Mouse (Mus musculus) testis, adult 2 months (tissue): ENCODE measurements around the gene D030056L22Rik. TPM values are rescaled to one million over a fixed set of nuclear protein-coding genes. Genes with fewer than 3 reads are reported as not detected.

Experiments used
- H3K27ac ChIP-seq: fragments of 200-500 bp; 2 replicates; pipeline ENCODE4 v1.5.1; 2012; ENCODE audit warnings: low read depth, low read length; ENCODE audit not compliant: control insufficient read depth, insufficient read depth
- H3K27me3 ChIP-seq: fragments of 200-500 bp; 2 replicates; pipeline ENCODE4 v1.6.1; 2012; ENCODE audit warnings: mild to moderate bottlenecking, low read length, moderate library complexity; ENCODE audit not compliant: control insufficient read depth, insufficient read depth
- H3K36me3 ChIP-seq: fragments of 200-500 bp; 2 replicates; pipeline ENCODE4 v1.6.1; 2012; ENCODE audit warnings: mild to moderate bottlenecking, low read length; ENCODE audit not compliant: control insufficient read depth, insufficient read depth
- H3K4me1 ChIP-seq: fragments of 200-500 bp; 2 replicates; pipeline ENCODE4 v1.6.1; 2012; ENCODE audit warnings: low read length; ENCODE audit not compliant: control insufficient read depth, insufficient read depth
- H3K4me3 ChIP-seq: fragments of 200-500 bp; 2 replicates; pipeline ENCODE4 v1.5.1; 2012; ENCODE audit warnings: low read depth, mild to moderate bottlenecking, low read length, moderate library complexity, mixed read lengths; ENCODE audit not compliant: control insufficient read depth
- CTCF ChIP-seq: fragments of 200-500 bp; IDR thresholded peaks from 2 replicates; pipeline ENCODE4 v1.5.1; 2012; ENCODE audit warnings: low read depth, mild to moderate bottlenecking, inconsistent platforms, low read length, moderate library complexity; ENCODE audit not compliant: control insufficient read depth, insufficient read depth, insufficient replicate concordance
- POLR2A ChIP-seq: fragments of 200-500 bp; IDR thresholded peaks from 2 replicates; pipeline ENCODE4 v1.6.1; 2012; ENCODE audit warnings: low read depth, mild to moderate bottlenecking, inconsistent platforms, low read length, moderate library complexity; ENCODE audit not compliant: control insufficient read depth
- polyA plus RNA-seq: library from polyadenylated mRNA; depleted of rRNA; stranded (reverse); fragments of >200 nt; gene quantifications from 2 replicates; pipeline ENCODE4 v1.2.3, GENCODE M21; 2012

D030056L22Rik gene
- polyA plus RNA-seq, 1 experiment, result 38.2 TPM

DNA sequence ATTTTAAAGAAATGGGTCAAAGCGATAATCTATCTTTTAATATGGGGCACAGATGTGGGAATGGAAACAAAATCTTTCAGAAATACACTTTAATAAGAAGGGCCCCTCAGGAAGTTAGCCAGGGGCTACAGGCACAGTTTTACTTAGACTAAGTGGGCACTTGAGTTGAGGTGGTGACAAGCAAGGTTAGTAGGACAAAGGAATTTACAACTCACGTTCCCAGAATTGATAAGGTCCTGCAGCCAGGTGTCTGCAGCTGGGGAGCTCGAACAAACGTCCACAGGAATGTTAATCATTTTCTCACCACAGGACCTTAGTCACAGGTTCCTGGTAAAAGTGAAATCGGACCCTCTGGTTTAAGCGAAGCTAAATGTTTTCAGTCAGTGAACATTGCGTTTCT lies 18.1 kb downstream of the D030056L22Rik start:
- no peak for TF ChIP-seq POLR2A
- no peak for TF ChIP-seq CTCF
- no peaks in the 10 kb centered on the region for H3K27me3 ChIP-seq
- H3K4me3 ChIP-seq, result no peak overlapping the region
- H3K4me1 ChIP-seq, result no peaks in the 10 kb centered on the region
- no peaks in the 10 kb centered on the region for H3K36me3 ChIP-seq
- H3K27ac ChIP-seq, result no peak overlapping the region

DNA sequence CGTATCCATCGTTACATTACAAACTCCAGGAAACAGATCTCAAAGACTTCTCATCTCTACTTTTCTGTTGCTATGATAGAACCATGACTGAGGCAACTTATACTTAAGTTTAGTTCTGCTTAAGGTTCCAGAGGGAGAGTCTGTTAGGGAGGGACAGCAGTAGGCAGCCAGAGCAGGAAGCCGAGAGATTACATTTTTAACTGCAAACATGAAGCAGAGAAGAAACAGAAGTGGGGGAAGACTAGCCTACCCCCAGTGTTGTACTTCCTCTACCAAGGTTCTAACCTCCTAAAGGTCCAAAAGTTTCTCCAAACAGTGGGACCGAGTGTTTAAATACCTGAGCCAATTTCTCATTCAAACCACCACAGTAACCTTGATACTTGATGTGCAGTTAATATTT lies 22.9 kb downstream of the D030056L22Rik start:
- Histone ChIP-seq H3K27me3 (no peaks in the 10 kb centered on the region), H3K27ac (no peak overlapping the region), H3K36me3 (no peaks in the 10 kb centered on the region), H3K4me3 (no peak overlapping the region), H3K4me1 (peaks cover 6% of the 10 kb centered on the region)
- no peak for TF ChIP-seq CTCF
- TF ChIP-seq POLR2A, result no peak

DNA sequence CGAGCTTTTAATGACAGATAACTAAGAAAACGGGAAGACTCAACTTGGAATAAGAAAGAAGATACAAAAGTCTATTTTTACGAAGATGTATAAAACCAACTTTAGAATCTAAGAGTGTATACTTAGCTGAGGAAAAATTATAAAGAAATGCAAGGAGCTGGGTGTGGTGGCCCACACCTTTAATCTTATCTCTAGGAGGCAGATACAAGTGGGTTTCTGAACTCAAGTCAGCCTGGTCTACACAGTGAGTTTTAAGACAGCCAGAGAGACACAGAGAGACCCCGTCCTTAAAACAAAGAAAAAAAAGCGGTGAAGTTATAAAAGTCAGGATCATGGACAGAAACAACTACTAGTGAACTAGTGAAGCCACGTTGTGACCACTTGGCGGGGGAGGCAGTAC lies 26.2 kb downstream of the D030056L22Rik start:
- Histone ChIP-seq H3K4me3 (no peak overlapping the region), H3K27me3 (no peaks in the 10 kb centered on the region), H3K27ac (no peak overlapping the region), H3K4me1 (peaks cover 6% of the 10 kb centered on the region), H3K36me3 (no peaks in the 10 kb centered on the region)
- TF ChIP-seq CTCF (no peak), POLR2A (no peak)

DNA sequence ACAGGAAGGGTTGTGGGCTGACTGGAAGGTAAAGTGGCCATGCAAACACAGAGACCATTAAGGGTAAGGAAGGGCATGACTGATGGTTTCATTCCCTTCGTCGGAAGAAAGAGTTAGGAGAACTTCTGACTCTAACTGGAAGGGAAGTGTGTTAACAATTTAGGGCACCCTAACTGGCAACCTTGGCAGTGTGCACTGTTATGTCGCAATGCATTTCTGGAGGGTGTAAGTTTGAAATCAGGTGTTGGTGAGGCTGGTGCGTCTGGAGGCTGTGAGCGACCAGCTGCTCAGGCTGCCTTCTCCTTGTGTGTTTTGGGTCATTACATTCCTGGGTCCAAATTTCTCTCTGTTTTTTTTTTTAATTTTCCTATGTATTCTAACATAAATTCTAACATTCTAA lies 31.0 kb downstream of the D030056L22Rik start:
- Histone ChIP-seq H3K4me1 (no peaks in the 10 kb centered on the region), H3K36me3 (no peaks in the 10 kb centered on the region), H3K27ac (no peak overlapping the region), H3K4me3 (no peak overlapping the region), H3K27me3 (no peaks in the 10 kb centered on the region)
- TF ChIP-seq CTCF, result no peak
- TF ChIP-seq POLR2A, result no peak

DNA sequence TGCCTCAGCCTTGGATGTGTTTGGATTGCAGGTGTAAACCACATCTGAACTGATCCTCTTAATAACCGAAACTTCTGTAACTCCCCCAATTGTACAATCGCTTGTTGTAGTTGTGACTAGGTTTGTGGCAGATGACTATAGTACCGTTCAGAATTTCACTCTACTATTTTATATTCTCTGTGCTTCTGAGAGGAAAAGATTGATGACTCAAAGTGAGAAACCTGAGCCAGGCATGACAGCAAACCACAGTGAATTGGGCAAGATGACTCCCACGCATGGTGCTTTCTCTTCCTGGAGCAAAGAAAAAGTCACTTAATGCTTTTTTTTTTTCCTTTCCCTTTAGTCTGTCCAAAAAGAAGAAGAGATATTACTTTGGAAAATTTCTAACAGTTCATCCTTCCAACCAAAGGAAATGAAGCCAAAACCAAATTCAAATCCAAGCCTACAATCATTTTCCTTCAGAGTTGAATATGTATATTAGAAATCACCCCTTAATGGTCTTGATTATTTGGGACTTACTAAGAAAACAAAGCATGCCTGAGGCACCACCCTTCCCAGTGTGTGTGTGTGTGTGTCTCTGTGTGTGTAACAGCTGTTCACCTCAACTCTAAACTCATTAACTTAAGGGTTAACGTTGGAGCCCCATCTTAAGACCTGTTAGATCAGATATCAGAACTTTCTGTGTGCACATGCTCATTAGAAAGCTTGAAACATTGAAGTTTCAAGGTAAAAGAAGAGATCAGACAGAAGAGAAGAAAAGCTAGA lies 33.8 kb downstream of the D030056L22Rik start:
- Histone ChIP-seq H3K4me3 (no peak overlapping the region), H3K36me3 (no peaks in the 10 kb centered on the region), H3K27me3 (no peaks in the 10 kb centered on the region), H3K27ac (no peak overlapping the region), H3K4me1 (peaks cover 4% of the 10 kb centered on the region)
- TF ChIP-seq CTCF, result no peak
- TF ChIP-seq POLR2A, result no peak

DNA sequence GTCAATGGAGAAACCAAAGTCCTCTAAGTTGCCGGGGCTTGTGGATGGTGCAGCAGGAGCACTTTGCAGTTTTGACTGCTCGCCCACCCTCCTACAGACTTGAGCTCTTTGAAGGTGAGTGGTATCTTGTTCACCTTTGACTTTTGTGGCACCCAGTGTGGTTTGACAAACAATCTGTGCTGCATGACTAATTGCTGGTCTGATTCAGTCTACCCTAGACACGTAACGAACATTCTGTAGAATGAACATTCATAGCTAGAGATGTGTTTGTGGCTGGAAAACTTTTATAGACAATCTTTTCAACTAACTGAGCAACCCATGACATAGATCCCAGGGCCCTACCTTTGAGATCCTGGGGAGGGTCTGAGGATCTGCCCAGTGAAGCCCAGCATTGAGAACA lies 34.4 kb downstream of the D030056L22Rik start:
- H3K36me3 ChIP-seq, result no peaks in the 10 kb centered on the region
- TF ChIP-seq POLR2A (no peak), CTCF (no peak)
- H3K27me3 ChIP-seq, result no peaks in the 10 kb centered on the region
- H3K27ac ChIP-seq, result no peak overlapping the region
- H3K4me1 ChIP-seq, result peaks cover 4% of the 10 kb centered on the region
- H3K4me3 ChIP-seq, result no peak overlapping the region

DNA sequence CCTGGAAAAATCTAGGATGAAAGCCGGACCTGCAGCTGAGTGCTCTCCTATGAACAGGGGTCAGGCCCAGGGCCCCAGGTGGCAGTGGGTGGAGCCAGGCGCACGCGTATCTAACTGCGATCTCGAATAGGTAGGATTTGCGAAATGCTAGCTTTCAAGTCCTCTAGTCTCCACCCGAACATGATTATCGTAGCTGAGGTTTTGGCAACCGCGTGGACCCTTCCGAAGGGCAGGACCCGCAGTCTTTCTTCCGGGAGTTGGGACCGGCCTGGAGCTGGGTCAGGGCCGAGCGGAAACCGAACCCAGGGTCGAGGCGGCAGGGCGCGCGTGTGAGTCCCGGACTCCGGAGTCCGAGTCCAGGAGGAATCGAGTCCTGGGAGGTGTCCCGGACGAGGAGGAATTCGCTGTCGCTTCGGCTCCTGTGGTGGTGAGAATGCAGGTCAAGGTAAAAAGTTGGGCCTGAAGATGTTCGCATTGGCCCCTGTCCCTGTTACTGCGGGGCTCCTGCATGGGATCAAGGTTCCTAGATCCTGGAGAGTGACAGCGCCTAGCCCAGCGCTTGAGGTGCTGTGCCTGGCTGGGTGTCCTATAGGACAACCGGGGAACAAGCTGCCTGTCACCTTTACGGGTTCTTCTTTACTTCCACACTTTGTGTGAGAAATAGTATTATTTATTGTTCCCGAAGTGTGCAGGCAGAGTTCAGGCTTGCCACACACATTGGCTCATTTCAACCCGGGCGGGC lies 36.8 kb downstream of the D030056L22Rik start, which contains the start of gene Trpm6:
Trpm6 (plus strand) TSS at position 386 of the 742 bp plus-strand sequence.
- TF ChIP-seq POLR2A, result no peak
- TF ChIP-seq CTCF, result no peak
- Histone ChIP-seq H3K27ac (no peak within 1 kb of the TSS), H3K36me3 (no peaks in the 10 kb centered on the region), H3K4me1 (peaks cover 4% of the 10 kb centered on the region), H3K4me3 (peak within 1 kb of the TSS; percentile 74), H3K27me3 (no peaks in the 10 kb centered on the region)
